Mouse (Mus musculus) limb, embryonic 11.5 days (tissue): ENCODE measurements around the gene Smim23. TPM values are rescaled to one million over a fixed set of nuclear protein-coding genes. Genes with fewer than 3 reads are reported as not detected.

Experiments used
- ATAC-seq: fragments of 200-750 bp; cut with Nextera tagmentation; 2 replicates; pipeline ENCODE4 v1.8.0; 2017; ENCODE audit warnings: low read depth; ENCODE audit not compliant: insufficient number of reproducible peaks, low FRiP score, low TSS enrichment
- DNase-seq: peaks from one replicate; pipeline ENCODE4 v3.0.0-alpha.2; 2015; ENCODE audit warnings: low spot score
- H3K27ac ChIP-seq: fragments of 300-500 bp; sonication (generic); replicated peaks from 2 replicates; pipeline ENCODE4 v1.5.1; 2014; ENCODE audit warnings: low read depth, mild to moderate bottlenecking, low read length
- H3K27me3 ChIP-seq: fragments of 300-500 bp; sonication (generic); 2 replicates; pipeline ENCODE4 v1.6.1; 2014; ENCODE audit warnings: mild to moderate bottlenecking, low read length, mixed read lengths; ENCODE audit not compliant: control insufficient read depth, insufficient read depth
- H3K36me3 ChIP-seq: fragments of 300-500 bp; sonication (generic); 2 replicates; pipeline ENCODE4 v1.6.1; 2014; ENCODE audit warnings: mild to moderate bottlenecking, low read length, moderate library complexity, mixed read lengths; ENCODE audit not compliant: control insufficient read depth, insufficient read depth
- H3K4me1 ChIP-seq: fragments of 300-500 bp; sonication (generic); 2 replicates; pipeline ENCODE4 v1.6.1; 2014; ENCODE audit warnings: low read length, mixed read lengths; ENCODE audit not compliant: control insufficient read depth, insufficient read depth
- H3K4me2 ChIP-seq: fragments of 300-500 bp; sonication (generic); 2 replicates; pipeline ENCODE4 v1.6.1; 2014; ENCODE audit warnings: low read depth, mild to moderate bottlenecking, moderate library complexity; ENCODE audit not compliant: severe bottlenecking
- H3K4me3 ChIP-seq: fragments of 300-500 bp; sonication (generic); 2 replicates; pipeline ENCODE4 v1.5.1; 2014; ENCODE audit warnings: low read depth, low read length
- H3K9ac ChIP-seq: fragments of 300-500 bp; sonication (generic); 2 replicates; pipeline ENCODE4 v1.6.1; 2014; ENCODE audit warnings: mild to moderate bottlenecking, low read length
- H3K9me3 ChIP-seq: fragments of 300-500 bp; sonication (generic); 2 replicates; pipeline ENCODE4 v1.6.1; 2016; ENCODE audit warnings: low read length; ENCODE audit not compliant: control insufficient read depth
- WGBS: fragments of 180-500 bp; shearing (Covaris S2); extraction: QIAGEN DNeasy Blood & Tissue Kit; methylation state at CpG from one replicate; pipeline ENCODE4 v1.1.7; 2014; 5-methylcytosine and 5-hydroxymethylcytosine counted together
- polyA plus RNA-seq: library from polyadenylated mRNA; unstranded; fragments of >200 nt; fragmentation: Nextera tagmentation; extraction: Ambion mirVana; gene quantifications from 2 replicates; pipeline ENCODE4 v1.2.1, GENCODE M21; 2014

The Smim23 gene
- polyA plus RNA-seq, 1 experiment from 2014 or later: not detected

GRCm38 (mm10) chr11:32834367-32834918 is 10.0 kb upstream of the Smim23 start:
- peak; percentile 26; the same call in 1 of the 2 replicates for ATAC-seq
- WGBS: 21% methylated on average over 13 of the region's 13 CpGs
- DNase-seq: peak; percentile 32

DNA sequence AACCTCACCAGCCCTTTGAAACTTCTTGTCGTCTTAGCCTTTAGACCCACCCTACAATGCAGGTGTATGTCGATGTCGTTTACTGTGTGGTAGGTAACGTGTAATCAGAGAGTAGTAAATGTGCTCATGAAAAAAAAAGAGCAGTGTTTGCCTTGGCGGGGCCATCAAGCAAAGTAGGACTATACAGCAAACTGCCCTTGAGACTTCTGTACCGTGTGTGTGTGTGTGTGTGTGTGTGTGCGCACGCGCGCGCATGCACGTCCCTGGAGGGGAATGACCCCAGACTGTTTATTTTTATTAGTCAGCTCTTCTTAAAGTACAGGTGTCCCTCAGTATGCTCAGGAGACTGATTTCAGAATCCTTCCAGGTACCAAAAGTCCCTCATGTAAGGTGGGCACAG is 6.8 kb downstream of the Smim23 start:
- DNase-seq: no peak
- H3K4me3 ChIP-seq: no peak overlapping the region
- no peaks in the 10 kb centered on the region for H3K9me3 ChIP-seq
- WGBS: 91% methylated on average over 12 of the region's 12 CpGs
- H3K4me1 ChIP-seq: no peaks in the 10 kb centered on the region
- H3K9ac ChIP-seq: no peak overlapping the region
- H3K27me3 ChIP-seq: no peaks in the 10 kb centered on the region
- H3K27ac ChIP-seq: no peak overlapping the region
- H3K36me3 ChIP-seq: no peaks in the 10 kb centered on the region
- H3K4me2 ChIP-seq: no peak overlapping the region
- no peak for ATAC-seq

More at GRCm38 (mm10) chr11:32834367-32834918, 10.0 kb upstream of the Smim23 start:
- H3K4me2 ChIP-seq: no peak overlapping the region; the same call in 1 of the 2 replicates
- H3K27ac ChIP-seq: no peak overlapping the region
- no peak overlapping the region for H3K9ac ChIP-seq
- H3K4me1 ChIP-seq: 0 out of 2 replicates have a peak, but pooled peaks cover 9% of the 10 kb centered on the region
- H3K36me3 ChIP-seq: no peaks in the 10 kb centered on the region
- H3K9me3 ChIP-seq: no peaks in the 10 kb centered on the region
- H3K4me3 ChIP-seq: no peak overlapping the region
- no peaks in the 10 kb centered on the region for H3K27me3 ChIP-seq

DNA sequence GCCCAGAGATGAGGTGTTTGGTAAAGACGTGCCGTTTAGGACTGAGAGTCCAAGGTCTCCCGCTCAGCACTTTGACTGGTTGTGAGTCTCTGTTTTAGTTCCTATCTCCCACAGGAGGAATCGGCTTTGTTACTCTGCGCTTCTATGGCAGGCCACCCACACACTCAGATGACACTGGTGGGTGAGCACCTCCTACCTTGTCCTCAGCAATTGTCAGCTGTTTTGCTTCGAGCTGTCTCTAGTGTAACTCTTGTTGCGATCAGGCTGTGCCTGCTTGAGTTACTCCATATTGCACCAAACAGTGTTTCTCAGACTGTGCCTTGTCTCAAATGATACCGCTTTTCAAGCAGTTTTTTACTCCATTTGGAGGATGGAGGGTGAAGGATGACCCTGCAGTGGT is 10.1 kb downstream of the Smim23 start:
- Histone ChIP-seq H3K9me3 (no peaks in the 10 kb centered on the region), H3K36me3 (no peaks in the 10 kb centered on the region), H3K4me1 (0 out of 2 replicates have a peak, but pooled peaks cover 3% of the 10 kb centered on the region), H3K9ac (no peak overlapping the region), H3K27me3 (no peaks in the 10 kb centered on the region), H3K4me2 (no peak overlapping the region), H3K27ac (no peak overlapping the region), H3K4me3 (no peak overlapping the region)
- WGBS: 93% methylated on average over 8 of the region's 8 CpGs
- DNase-seq (no peak), ATAC-seq (no peak)

DNA sequence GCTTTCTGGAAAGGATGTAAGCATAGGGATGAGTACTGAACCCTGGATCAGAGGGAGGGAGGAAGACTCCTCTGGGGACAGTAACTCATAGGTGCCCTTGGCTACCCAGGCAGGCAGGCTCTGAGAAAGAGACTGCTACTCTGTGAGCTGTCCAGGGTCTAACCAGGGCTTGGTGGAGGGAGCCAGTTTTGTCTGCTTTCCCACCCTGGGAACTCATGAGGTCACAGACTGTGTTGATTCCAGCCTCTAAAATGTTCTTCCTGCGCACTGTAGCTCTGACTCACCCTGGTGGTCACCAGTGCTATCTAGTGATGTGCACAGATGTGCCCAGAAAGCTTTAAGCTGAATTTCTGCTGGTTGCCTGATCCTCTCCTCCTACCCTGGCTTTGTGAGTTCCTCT is 15.3 kb downstream of the Smim23 start:
- Histone ChIP-seq H3K27me3 (no peaks in the 10 kb centered on the region), H3K9me3 (no peaks in the 10 kb centered on the region), H3K4me2 (no peak overlapping the region), H3K9ac (no peak overlapping the region), H3K4me3 (no peak overlapping the region), H3K27ac (no peak overlapping the region), H3K4me1 (0 out of 2 replicates have a peak, but pooled peaks cover 3% of the 10 kb centered on the region), H3K36me3 (no peaks in the 10 kb centered on the region)
- DNase-seq: no peak
- no peak for ATAC-seq
- WGBS: 67% methylated on average over 1 of the region's 1 CpGs

GRCm38 (mm10) chr11:32805958-32806357 is 18.4 kb downstream of the Smim23 start:
- no peaks in the 10 kb centered on the region for H3K9me3 ChIP-seq
- ATAC-seq: no peak
- peak; percentile 76 for DNase-seq
- no peak overlapping the region for H3K4me3 ChIP-seq
- no peak overlapping the region for H3K4me2 ChIP-seq
- no peak overlapping the region for H3K27ac ChIP-seq
- WGBS: 13% methylated on average over 2 of the region's 2 CpGs
- H3K4me1 ChIP-seq: peaks cover 10% of the 10 kb centered on the region; the same call in 1 of the 2 replicates
- H3K27me3 ChIP-seq: no peaks in the 10 kb centered on the region
- no peak overlapping the region for H3K9ac ChIP-seq
- H3K36me3 ChIP-seq: no peaks in the 10 kb centered on the region

DNA sequence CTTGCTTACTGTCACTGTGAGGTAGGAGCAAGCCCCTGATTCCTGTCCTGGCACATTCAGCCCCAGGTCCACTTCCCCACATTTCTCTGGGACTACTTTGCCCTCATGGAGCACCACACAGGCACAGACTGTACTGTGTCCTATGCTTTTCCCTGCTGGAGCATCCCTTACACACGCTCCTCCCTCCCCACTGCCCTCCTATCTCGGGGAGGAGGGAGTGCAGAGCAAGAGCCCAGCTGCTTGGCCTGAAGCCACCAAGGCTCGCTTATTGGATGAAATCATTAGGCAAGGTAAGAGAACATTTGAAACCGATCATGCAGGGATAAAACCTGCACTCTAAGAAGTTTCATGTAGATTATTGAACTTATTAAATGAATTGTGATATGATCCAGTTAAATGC is 20.7 kb downstream of the Smim23 start:
- Histone ChIP-seq H3K4me2 (no peak overlapping the region), H3K9me3 (no peaks in the 10 kb centered on the region), H3K9ac (no peak overlapping the region), H3K27me3 (no peaks in the 10 kb centered on the region), H3K4me1 (peaks cover 22% of the 10 kb centered on the region), H3K4me3 (no peak overlapping the region), H3K27ac (no peak overlapping the region), H3K36me3 (no peaks in the 10 kb centered on the region)
- WGBS: 61% methylated on average over 4 of the region's 4 CpGs
- no peak for ATAC-seq
- no peak for DNase-seq

- Histone ChIP-seq H3K9me3 (no peaks in the 10 kb centered on the region), H3K9ac (no peak overlapping the region), H3K27ac (peak overlapping the region; percentile 45; the same call in 1 of the 2 replicates), H3K4me2 (no peak overlapping the region), H3K4me3 (no peak overlapping the region), H3K27me3 (no peaks in the 10 kb centered on the region), H3K4me1 (peaks cover 29% of the 10 kb centered on the region), H3K36me3 (no peaks in the 10 kb centered on the region)
- ATAC-seq: no peak
- DNase-seq: no peak
- 78% methylated on average over 6 of the region's 6 CpGs for WGBS
Measured at GRCm38 (mm10) chr11:32801715-32802114, 22.7 kb downstream of the Smim23 start.

- H3K4me3 ChIP-seq: no peak overlapping the region
- ATAC-seq (peak; percentile 45; the same call in 1 of the 2 replicates), DNase-seq (peak; percentile 48)
- no peaks in the 10 kb centered on the region for H3K9me3 ChIP-seq
- no peak overlapping the region for H3K4me2 ChIP-seq
- H3K9ac ChIP-seq: no peak overlapping the region
- H3K27ac ChIP-seq: peak overlapping the region; percentile 60; the same call in 1 of the 2 replicates
- H3K36me3 ChIP-seq: no peaks in the 10 kb centered on the region
- H3K27me3 ChIP-seq: no peaks in the 10 kb centered on the region
- H3K4me1 ChIP-seq: peaks cover 29% of the 10 kb centered on the region
- 25% methylated on average over 7 of the region's 7 CpGs for WGBS
Measured at GRCm38 (mm10) chr11:32800929-32801375, 23.5 kb downstream of the Smim23 start.

DNA sequence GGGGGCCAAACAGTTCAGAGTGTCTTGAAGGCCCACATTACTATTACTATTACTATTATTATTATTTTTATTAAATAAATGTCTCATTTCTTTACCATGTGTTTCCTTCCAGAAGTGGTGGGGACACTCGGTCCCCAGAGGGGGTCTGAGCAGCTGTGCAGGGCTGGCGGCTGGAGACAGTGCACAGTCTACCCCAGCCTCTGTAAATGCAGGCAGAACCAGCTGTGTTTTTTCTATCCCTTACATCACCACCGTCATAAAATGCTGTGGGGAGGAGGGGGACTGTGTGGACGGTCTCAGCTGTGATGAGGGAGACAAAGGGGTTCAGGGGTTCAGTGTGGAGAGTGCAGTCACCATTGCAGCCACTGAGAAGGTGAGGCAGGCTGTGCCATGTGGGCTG is 26.0 kb downstream of the Smim23 start:
- Histone ChIP-seq H3K9me3 (no peaks in the 10 kb centered on the region), H3K9ac (no peak overlapping the region), H3K4me3 (no peak overlapping the region), H3K4me1 (peaks cover 29% of the 10 kb centered on the region), H3K4me2 (no peak overlapping the region), H3K27ac (no peak overlapping the region), H3K36me3 (no peaks in the 10 kb centered on the region), H3K27me3 (no peaks in the 10 kb centered on the region)
- 20% methylated on average over 4 of the region's 4 CpGs for WGBS
- peak; percentile 37; the same call in 1 of the 2 replicates for ATAC-seq
- DNase-seq: no peak
